Mouse (Mus musculus): ENCODE data around the gene Sv2c.

Sv2c gene

DNA sequence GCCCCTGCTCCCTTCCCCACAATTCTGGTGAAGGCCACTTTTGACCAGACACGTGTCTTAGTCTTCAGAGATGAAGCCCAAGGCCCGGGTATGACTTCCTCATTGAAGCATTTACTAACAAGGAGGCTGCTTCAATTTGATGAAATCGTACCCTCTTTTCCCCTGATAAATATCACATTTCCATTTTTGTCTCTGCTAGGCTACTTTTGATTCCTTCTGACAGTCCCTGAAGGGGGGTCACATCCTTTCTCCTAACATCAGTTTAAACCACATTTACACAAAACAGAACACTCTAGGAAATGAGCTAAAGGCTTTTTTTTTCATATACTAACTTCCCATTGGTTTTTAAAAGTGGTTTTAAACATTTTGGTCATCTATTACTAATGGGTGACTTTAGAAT is 79.6 kb downstream of the Sv2c start:
- no peak for DNase-seq (ENCODE audit: low read depth, low spot score)

GRCm38 (mm10) chr13:96045396-96045795 is 87.0 kb downstream of the Sv2c start:
- DNase-seq (ENCODE audit: low read depth, low spot score): no peak

- DNase-seq (ENCODE audit: low read depth, low spot score): no peak
Measured at GRCm38 (mm10) chr13:96040275-96041042, 91.9 kb downstream of the Sv2c start.

GRCm38 (mm10) chr13:96039536-96039935 is 92.8 kb downstream of the Sv2c start:
- no peak for DNase-seq (ENCODE audit: low read depth, low spot score)

DNA sequence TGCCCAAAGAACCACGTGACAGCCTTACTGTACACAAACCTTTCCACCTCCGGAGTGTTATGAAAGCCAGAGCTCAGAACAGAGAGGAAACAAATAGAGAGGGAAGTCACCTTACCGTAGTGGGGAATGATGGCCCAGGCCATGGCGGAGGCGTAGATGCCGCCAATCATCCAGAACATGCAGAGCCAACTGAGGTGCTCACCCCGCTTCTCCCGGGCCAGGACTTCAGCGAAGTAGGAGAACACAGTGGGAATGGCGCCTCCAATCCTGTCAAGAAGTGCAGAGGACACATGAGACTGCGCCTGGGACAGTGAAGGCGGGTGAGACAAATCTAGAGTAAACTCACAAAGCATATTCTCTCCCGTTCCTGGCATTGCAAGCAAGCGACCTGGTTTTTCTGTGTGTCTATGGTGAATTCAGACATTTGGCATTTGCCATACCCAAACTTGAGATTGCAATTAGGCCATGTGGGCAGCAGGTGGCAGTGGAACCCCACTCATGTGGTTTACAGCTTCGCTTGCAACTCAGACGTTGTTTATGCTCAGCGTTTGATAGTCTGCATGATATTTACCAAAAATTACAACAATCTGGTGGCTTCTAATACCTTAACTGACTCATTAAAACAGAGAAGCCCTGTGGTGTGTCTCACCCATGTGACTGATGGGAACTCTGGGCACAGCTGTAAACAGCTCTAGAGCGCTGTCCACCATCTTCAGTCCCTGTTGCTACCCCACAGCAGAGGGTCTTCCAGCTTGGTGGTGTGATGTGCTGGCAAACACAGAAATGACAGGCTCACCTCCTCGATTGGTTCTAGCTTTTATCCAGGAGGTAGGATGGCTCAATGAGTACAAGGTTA is 101.8 kb downstream of the Sv2c start:
- DNase-seq (ENCODE audit: low read depth, low spot score): peak; percentile 33

GRCm38 (mm10) chr13:96023858-96024257 is 108.5 kb downstream of the Sv2c start:
- no peak for DNase-seq (ENCODE audit: low read depth, low spot score)

GRCm38 (mm10) chr13:96015516-96015915 is 116.9 kb downstream of the Sv2c start:
- DNase-seq (ENCODE audit: low read depth, low spot score): no peak

- no peak for DNase-seq (ENCODE audit: low read depth, low spot score)
Measured at GRCm38 (mm10) chr13:96010861-96011511, 121.4 kb downstream of the Sv2c start.

GRCm38 (mm10) chr13:96008975-96009374 is 123.4 kb downstream of the Sv2c start:
- DNase-seq (ENCODE audit: low read depth, low spot score): no peak

- DNase-seq (ENCODE audit: low read depth, low spot score): no peak
Measured at GRCm38 (mm10) chr13:96008154-96008553, 124.2 kb downstream of the Sv2c start.

GRCm38 (mm10) chr13:96003539-96003938 is 128.8 kb downstream of the Sv2c start:
- no peak for DNase-seq (ENCODE audit: low read depth, low spot score)

GRCm38 (mm10) chr13:96002475-96002874 is 129.9 kb downstream of the Sv2c start:
- DNase-seq (ENCODE audit: low read depth, low spot score): peak; percentile 13

- DNase-seq (ENCODE audit: low read depth, low spot score): no peak
Measured at GRCm38 (mm10) chr13:95999396-95999795, 133.0 kb downstream of the Sv2c start.

DNA sequence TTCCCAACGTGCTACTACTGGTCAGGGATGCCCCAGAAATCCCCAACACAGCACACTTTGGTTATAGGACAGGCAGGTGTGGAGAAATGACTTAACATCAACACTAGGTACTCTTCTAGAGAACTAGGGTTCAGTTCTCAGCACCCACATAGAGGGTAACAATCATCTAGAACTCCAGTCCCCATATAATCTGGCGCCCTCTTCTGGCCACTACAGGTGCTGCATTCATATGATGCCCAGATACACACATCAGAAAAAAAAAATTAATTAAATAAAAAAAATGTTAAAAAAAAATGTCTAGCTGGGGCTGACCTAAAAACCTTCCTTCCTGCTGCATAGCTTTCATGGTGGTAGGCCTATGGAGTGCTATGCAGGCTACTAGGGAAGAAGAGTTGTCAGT is 135.1 kb downstream of the Sv2c start:
- no peak for DNase-seq (ENCODE audit: low read depth, low spot score)

DNA sequence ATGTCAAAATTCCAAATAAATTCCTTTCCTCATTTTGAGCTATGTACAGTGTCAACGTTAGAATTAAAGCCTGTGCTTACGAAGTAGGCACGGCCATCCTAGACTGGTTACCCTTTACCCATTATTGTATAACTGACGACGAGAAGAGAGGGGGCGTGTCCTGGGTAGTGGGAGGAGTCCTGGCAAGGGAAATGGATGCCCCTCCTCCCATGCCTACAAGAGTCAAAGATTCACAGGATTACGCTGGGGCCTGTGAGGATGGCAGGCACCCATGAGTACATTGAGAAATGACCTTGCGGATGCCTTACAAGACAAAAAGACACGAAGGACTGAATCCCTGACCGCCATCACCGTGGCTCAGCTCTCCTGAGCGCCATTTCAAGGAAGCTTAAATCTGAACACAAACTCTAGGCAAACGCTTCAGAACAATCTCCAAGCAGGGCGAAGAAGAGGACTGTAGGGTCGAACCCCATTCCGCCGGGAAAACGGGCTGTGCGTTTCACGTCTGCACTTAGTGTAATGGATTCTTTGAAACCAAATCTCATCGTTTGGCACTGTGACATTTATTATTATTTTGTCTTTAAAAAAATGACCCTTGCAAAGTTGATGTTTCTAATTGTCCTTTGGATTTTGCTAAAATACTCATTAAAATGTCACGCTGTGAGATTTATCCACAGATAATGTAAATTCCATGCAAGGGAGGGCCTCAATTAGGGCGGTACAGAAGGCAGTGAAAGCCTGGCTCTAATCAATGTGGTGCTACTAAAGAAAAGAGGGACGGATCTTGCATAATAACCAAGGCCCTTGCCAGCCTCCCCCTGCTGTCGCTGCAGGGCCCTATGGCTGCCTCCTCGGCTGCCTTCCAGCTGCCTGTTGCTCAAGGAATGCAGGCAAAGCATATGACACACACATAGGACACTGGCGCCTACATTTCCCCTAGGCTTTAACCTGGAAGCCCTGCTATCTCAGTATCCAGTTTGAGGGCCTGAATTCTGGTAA is 137.4 kb downstream of the Sv2c start:
- no peak for DNase-seq (ENCODE audit: low read depth, low spot score)

GRCm38 (mm10) chr13:95988181-95988580 is 144.2 kb downstream of the Sv2c start:
- no peak for DNase-seq (ENCODE audit: low read depth, low spot score)

DNA sequence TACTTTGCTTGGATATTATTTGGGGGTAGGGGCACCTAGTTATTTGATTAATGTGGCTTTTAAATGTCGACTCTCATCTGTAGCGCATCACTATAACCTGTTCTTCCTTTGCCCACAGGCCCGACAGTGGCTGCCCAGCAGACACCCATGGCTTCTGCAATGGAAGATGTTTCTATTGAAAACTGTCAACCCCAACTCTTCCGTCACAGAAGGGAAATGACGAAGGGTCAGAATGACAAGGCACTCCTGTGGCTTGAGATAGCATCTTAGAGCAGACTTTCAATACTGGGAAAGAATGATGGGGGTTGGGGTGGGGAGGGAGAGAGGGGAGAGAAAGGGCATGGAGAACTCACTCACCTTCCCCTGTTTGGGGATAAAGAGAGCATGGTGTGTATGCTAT is 145.2 kb downstream of the Sv2c start:
- no peak for DNase-seq (ENCODE audit: low read depth, low spot score)

DNA sequence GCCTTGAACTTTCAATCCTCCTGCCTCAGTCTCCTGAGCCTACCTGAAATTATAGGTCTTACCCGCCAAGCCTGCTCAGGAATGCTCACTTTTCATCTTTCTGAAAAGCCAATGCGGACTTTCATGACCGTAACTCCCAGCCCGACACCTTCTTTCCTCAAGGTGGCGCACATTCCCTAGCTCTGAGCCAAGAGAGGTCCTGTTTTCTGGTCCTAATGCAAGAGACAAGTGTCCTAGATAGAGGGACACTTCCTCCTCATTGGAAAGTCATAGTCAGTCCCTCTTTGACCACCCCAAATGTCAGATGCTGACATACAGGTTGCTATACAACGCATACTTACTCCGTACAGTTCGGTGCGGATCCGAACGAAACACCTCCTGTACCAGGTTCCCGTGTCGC is 146.0 kb downstream of the Sv2c start:
- no peak for DNase-seq (ENCODE audit: low read depth, low spot score)

DNA sequence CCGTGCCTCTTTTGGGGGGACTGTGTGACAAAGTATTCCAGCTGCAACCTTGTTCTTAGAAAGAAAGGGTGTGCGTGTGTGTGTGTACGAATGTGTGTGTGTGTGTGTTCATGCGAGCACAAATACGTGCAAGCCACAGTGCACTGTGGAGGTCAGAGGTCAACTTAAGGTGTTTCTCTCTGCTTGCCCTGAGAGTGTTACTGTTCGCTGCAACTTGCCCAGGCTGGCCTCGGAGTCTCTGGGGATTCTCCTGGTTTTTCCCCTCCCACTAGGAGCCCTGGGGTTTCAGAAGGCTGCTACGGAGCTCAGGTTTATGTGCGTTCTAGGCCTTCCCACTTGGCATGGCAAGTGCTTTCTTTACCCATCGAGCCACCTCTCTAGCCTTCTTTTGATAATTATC is 157.2 kb downstream of the Sv2c start:
- no peak for DNase-seq (ENCODE audit: low read depth, low spot score)

- no peak for DNase-seq (ENCODE audit: low read depth, low spot score)
Measured at GRCm38 (mm10) chr13:95974106-95974505, 158.3 kb downstream of the Sv2c start.

GRCm38 (mm10) chr13:95973368-95973958 is 158.9 kb downstream of the Sv2c start:
- no peak for DNase-seq (ENCODE audit: low read depth, low spot score)
